Mouse (Mus musculus) left cerebral cortex, postnatal 10 days (tissue): ENCODE measurements around the gene Bcl11a. TPM values are rescaled to one million over a fixed set of nuclear protein-coding genes. Genes with fewer than 3 reads are reported as not detected.

Source experiments
- DNase-seq, 2 experiments: peaks; one replicate each; pipeline ENCODE4 v3.0.0; 2021 to 2022; ENCODE audit warnings: low spot score in 2 of 2, mixed read lengths in 1 of 2; ENCODE audit errors: extremely low spot score in 1 of 2
- intact Hi-C: fragments of 180-260 bp; cut with DNase I; formaldehyde crosslinking; loops from one replicate; pipeline ENCODE4 v1.15.1; 2025
- total RNA-seq, 2 experiments: library from RNA; stranded (reverse); gene quantifications; 2 replicates each; pipeline ENCODE4 v1.2.3; 2021

Gene Bcl11a
- 100 to 1,000 TPM; 142 to 145 TPM for total RNA-seq

DNA sequence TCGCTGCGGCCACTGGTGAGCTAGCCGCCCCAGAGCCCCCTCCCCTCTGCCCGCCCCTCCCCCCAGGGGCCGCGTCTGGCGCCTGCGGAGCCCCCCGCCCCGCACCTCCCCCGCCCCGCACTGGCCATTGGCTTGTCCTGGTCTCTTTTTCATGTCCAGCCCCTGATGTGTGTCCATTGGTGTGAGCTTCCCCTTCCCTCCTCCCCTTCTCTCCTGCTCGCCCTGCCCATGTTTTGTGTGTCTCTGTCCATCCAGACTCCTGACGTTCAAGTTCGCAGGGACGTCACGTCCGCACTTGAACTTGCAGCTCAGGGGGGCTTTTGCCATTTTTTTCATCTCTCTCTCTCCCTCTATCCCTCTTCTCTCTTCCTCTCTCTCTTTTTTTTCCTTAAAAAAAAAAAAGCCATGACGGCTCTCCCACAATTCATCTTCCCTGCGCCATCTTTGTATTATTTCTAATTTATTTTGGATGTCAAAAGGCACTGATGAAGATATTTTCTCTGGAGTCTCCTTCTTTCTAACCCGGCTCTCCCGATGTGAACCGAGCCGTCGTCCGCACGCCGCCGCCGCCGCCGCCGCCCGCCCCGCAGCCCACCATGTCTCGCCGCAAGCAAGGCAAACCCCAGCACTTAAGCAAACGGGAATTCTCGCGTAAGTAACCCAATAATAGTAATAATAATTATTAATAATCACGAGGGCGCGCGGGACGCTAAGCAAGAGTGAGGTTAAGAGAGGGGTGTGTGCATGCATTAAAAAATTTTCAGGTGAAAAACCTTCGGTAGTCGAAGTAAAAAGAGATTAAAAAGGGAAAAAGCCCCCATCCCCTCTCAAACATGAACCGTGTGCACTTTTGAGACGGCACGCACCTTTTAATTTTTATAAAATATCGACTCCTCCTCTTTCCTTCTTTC lies at the start of gene Bcl11a:
Gene Bcl11a (plus strand): TSS at position 262 of the 911 bp plus-strand sequence.
- DNase-seq, result peak in 1 of 2 experiments; percentile 56
- intact Hi-C loops, result loop anchor here (2.0 to 10.0 kb wide), 3 partner anchors 99 to 1997 kb away; no protein-coding TSS in a partner anchor

- intact Hi-C loops, result no loop called here
- DNase-seq, result peak in 1 of 2 experiments; percentile 44
Measured at GRCm38 (mm10) chr11:24044025-24044424, 33.8 kb upstream of the Bcl11a start.

- intact Hi-C loops, result no loop called here
- peak; percentile 80 to 87 for DNase-seq
Measured at GRCm38 (mm10) chr11:24049226-24050031, 28.4 kb upstream of the Bcl11a start.

DNA sequence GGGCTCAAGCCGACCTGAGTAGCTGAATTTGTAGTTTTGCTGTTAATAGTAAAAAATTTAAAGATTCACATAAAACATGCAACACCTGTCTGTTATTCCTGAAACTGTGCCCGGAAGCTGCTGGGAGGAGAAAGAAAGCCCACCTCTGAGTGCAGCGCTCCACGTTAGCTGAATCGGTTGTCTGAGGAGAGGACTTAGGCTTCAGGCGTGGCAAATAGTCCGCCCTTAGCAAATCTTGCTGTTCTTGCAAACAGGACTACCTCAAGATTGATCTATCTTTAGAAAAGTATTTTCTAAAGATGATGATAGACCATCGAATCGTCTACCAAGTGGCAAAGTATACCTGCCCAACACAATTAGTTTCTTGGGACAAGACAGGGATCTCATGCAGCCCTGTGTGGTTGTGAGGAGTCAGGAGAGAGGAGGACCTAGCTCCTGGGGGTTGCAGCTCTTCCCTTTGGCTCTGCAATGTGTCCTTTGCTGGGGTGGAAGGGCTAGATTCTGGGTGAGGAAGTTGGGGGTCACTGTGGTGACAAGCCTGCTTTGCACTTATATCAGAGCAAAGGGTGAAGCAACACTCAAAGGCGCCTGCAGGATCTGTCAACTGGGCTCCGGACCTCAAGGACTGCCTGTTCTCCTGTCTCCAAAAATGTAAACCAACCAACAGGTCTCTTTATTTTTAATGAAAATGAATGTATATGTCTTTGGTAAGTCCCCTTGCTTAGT lies 27.7 kb upstream of the Bcl11a start:
- intact Hi-C loops, result no loop called here
- no peak for DNase-seq

DNA sequence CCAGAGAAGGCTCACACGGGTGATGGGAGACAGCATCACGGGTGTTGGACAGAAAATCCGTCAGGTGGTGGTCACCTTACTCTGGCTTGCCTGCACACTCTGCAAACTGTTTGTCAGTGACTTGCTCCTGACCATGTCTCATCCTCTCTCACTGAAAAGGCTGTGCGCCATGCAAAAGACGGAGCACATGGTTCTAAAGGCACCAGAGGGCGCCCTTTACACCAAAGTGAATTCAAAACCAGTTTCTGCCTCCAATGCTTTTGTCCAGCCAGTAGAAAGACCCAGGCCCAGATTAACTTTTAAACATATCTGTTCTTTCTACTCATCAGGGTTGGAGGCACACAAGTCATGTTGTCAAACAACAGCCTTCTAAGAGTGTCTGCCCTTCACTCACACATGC lies 25.0 kb upstream of the Bcl11a start:
- intact Hi-C loops, result no loop called here
- no peak for DNase-seq

- DNase-seq, result no peak
- intact Hi-C loops, result no loop called here
Measured at GRCm38 (mm10) chr11:24059137-24059536, 18.7 kb upstream of the Bcl11a start.

GRCm38 (mm10) chr11:24060428-24060827 lies 17.4 kb upstream of the Bcl11a start:
- intact Hi-C loops, result no loop called here
- DNase-seq, result no peak

DNA sequence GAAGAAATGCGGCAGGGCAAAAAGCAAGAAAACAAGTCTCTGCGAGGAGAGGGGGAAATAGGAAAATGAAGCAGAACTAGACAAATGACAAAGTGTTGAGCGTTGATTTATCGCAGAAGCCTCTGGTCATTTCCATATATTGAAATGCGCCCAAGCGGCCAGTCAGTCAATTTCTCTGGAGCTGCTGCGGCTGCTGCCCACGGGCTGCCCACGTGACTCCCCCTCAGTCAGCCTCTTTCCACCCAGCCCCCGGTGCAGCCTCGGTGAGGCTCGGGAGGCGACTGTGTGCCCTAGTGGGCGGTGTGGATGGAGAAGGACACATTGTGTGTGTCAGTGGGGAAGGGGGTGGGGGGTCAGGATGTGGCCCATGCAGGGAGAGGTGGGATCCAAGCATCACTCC lies 16.0 kb upstream of the Bcl11a start:
- DNase-seq, result peak in 1 of 2 experiments; percentile 59
- intact Hi-C loops, result no loop called here

GRCm38 (mm10) chr11:24062495-24063096 lies 15.3 kb upstream of the Bcl11a start:
- intact Hi-C loops, result no loop called here
- DNase-seq, result no peak

DNA sequence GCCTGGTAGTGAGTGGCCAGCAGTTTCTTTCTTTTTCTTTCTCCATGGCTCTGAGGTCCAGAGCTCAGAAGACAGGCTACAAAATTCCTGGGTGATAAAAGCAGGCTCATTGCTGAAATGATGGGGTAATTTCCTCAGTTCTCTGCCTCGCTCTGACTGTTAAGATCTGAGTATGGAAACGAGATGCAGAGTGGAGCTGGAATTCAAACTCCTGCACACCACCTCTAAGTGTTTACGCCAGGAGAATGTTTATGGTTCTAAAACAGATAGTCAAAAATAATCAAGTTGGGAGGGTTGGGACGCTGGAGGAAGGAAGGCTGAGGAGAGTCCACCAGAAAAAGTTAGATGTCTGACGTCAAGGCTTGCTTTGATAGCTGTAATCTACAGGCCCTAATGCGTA lies 13.6 kb upstream of the Bcl11a start:
- intact Hi-C loops, result no loop called here
- no peak for DNase-seq

DNA sequence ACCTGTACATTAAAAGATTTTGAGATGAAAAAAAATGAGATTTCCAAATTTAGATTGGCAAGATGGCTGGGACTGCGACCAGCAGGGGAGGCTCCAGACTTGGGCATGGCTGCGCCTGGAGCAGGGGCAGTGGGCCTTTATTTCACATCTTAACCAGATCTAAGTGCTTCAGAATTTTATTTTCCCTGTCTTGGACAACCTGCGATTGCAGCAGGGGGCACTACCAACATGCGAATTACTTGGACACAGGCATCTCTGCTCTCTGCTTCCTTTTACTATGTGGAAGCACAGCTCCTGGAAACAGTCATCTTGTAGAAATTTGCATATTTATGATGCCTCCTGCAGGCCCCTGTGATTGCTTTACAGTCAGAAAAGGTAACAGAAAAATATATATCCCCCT lies 12.5 kb upstream of the Bcl11a start:
- intact Hi-C loops, result no loop called here
- no peak for DNase-seq

- intact Hi-C loops, result loop anchor here (10.0 kb wide), 1 partner anchor 2001 kb away; no protein-coding TSS in a partner anchor
- no peak for DNase-seq
Measured at GRCm38 (mm10) chr11:24074021-24074591, 3.8 kb upstream of the Bcl11a start.

DNA sequence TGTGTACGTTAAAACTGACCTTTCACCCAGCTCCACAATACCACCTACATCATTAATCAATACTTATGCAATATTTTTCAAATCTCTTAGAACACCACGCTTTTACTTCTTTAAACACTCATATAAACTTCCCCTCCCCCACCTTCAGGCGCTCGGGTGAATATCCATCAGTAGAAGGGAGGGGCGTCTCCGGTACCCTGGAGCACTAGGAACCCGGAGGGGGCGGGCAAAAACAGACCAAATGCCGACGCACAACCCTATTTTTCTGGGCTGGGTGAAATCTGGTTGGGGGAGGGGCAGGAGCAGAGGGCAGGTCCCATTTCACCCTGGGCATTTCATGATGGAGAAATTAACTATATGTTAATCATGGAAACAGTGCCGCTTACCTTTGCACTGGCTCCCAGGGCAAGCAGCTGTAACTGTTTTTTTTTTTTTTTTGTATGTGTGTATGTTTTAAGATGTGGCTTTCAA lies 3.2 kb upstream of the Bcl11a start, which contains the start of gene A830031A19Rik:
Gene A830031A19Rik (minus strand): TSS at position 421 of the 471 bp plus-strand sequence.
- intact Hi-C loops, result loop anchor here (5.0 to 10.0 kb wide), 2 partner anchors 1788 to 2000 kb away; no protein-coding TSS in a partner anchor

GRCm38 (mm10) chr11:24075486-24076126 lies 2.2 kb upstream of the Bcl11a start:
- intact Hi-C loops, result loop anchor here (2.0 to 10.0 kb wide), 3 partner anchors 97 to 1999 kb away; no protein-coding TSS in a partner anchor
- no peak for DNase-seq

More for the DNA sequence above, 3.2 kb upstream of the Bcl11a start, which contains the start of gene A830031A19Rik:
- peak in 1 of 2 experiments; percentile 53 for DNase-seq

GRCm38 (mm10) chr11:24076127-24076650 lies 1.7 kb upstream of the Bcl11a start:
- intact Hi-C loops, result loop anchor here (2.0 to 10.0 kb wide), 3 partner anchors 97 to 1999 kb away; no protein-coding TSS in a partner anchor
- DNase-seq, result peak; percentile 81 to 84

- peak in 1 of 2 experiments; percentile 68 for DNase-seq
- intact Hi-C loops, result loop anchor here (2.0 to 10.0 kb wide), 3 partner anchors 98 to 1998 kb away; no protein-coding TSS in a partner anchor
Measured at GRCm38 (mm10) chr11:24076821-24077730, 780 bp upstream of the Bcl11a start.
